Mouse (Mus musculus) lung, postnatal 0 days (tissue): ENCODE results near the gene Ager. TPM values are rescaled to one million over a fixed set of nuclear protein-coding genes. Genes with fewer than 3 reads are reported as not detected.

Source experiments
- ATAC-seq: fragments of 200-750 bp; cut with Nextera tagmentation; 2 replicates; pipeline ENCODE4 v1.8.0; 2017; ENCODE audit warnings: moderate library complexity
- DNase-seq: peaks from one replicate; pipeline ENCODE4 v3.0.0-alpha.2; 2016; ENCODE audit warnings: low spot score
- H3K27ac ChIP-seq: fragments of 300-500 bp; sonication (generic); 2 replicates; pipeline ENCODE4 v1.5.1; 2014; ENCODE audit warnings: antibody characterized with exemption, mild to moderate bottlenecking, low read length, mixed read lengths
- H3K27me3 ChIP-seq: fragments of 300-500 bp; sonication (generic); replicated peaks from 2 replicates; pipeline ENCODE4 v1.6.1; 2014; ENCODE audit warnings: low read length, mixed read lengths; ENCODE audit not compliant: insufficient read depth
- H3K36me3 ChIP-seq: fragments of 300-500 bp; sonication (generic); 2 replicates; pipeline ENCODE4 v1.6.1; 2014; ENCODE audit warnings: low read length, mixed read lengths; ENCODE audit not compliant: insufficient read depth
- H3K4me1 ChIP-seq: fragments of 300-500 bp; sonication (generic); 2 replicates; pipeline ENCODE4 v1.6.1; 2014; ENCODE audit warnings: antibody characterized with exemption, low read depth, low read length, mixed read lengths; ENCODE audit not compliant: insufficient read depth
- H3K4me2 ChIP-seq: fragments of 300-500 bp; sonication (generic); replicated peaks from 2 replicates; pipeline ENCODE4 v1.6.1; 2014; ENCODE audit warnings: low read depth, mild to moderate bottlenecking, low read length, moderate library complexity, mixed read lengths
- H3K4me3 ChIP-seq: fragments of 300-500 bp; sonication (generic); 2 replicates; pipeline ENCODE4 v1.5.1; 2014; ENCODE audit warnings: low read depth, low read length
- H3K9ac ChIP-seq: fragments of 300-500 bp; sonication (generic); replicated peaks from 2 replicates; pipeline ENCODE4 v1.6.1; 2014; ENCODE audit warnings: low read depth, mild to moderate bottlenecking
- H3K9me3 ChIP-seq: fragments of 300-500 bp; sonication (generic); 2 replicates; pipeline ENCODE4 v1.6.1; 2016; ENCODE audit warnings: low read length, mixed read lengths
- CTCF ChIP-seq: IDR thresholded peaks from 2 replicates; pipeline ENCODE4 v1.5.1; 2016; ENCODE audit warnings: antibody characterized with exemption, mild to moderate bottlenecking
- EP300 ChIP-seq: IDR thresholded peaks from 2 replicates; pipeline ENCODE4 v1.6.1; 2016; ENCODE audit warnings: antibody characterized with exemption, mild to moderate bottlenecking, control low read depth
- WGBS: fragments of 180-500 bp; shearing (Covaris S2); extraction: QIAGEN DNeasy Blood & Tissue Kit; methylation state at CpG from one replicate; pipeline ENCODE4 v1.1.7; 2014; 5-methylcytosine and 5-hydroxymethylcytosine counted together
- polyA plus RNA-seq: library from polyadenylated mRNA; unstranded; fragments of >200 nt; fragmentation: Nextera tagmentation; extraction: Ambion mirVana; gene quantifications from 2 replicates; pipeline ENCODE4 v1.2.1, GENCODE M21; 2015

Ager gene
- polyA plus RNA-seq, 1 experiment from 2014 or later = 3,782 TPM

- Histone ChIP-seq H3K9ac (no peak overlapping the region), H3K4me2 (peak overlapping the region; percentile 43), H3K4me1 (peaks cover 21% of the 10 kb centered on the region; the same call in 1 of the 2 replicates), H3K27me3 (peaks cover 42% of the 10 kb centered on the region), H3K27ac (no peak overlapping the region), H3K36me3 (no peaks in the 10 kb centered on the region), H3K4me3 (peak overlapping the region; percentile 17), H3K9me3 (no peaks in the 10 kb centered on the region)
- DNase-seq = no peak
- TF ChIP-seq CTCF (no peak), EP300 (no peak)
- 2% methylated on average over 30 of the region's 48 CpGs for WGBS
- ATAC-seq = no peak
These were observed 33.2 kb downstream of the Ager start for GRCm38 (mm10) chr17:34630761-34631301.

GRCm38 (mm10) chr17:34631647-34632046, 34.0 kb downstream of the Ager start:
- TF ChIP-seq EP300 (no peak), CTCF (no peak)
- ATAC-seq (no peak), DNase-seq (no peak)
- Histone ChIP-seq H3K27ac (no peak overlapping the region), H3K27me3 (peaks cover 42% of the 10 kb centered on the region), H3K9me3 (no peaks in the 10 kb centered on the region), H3K4me2 (peak overlapping the region; percentile 43), H3K36me3 (no peaks in the 10 kb centered on the region), H3K4me1 (peaks cover 15% of the 10 kb centered on the region; the same call in 1 of the 2 replicates), H3K4me3 (peak overlapping the region; percentile 14; the same call in 1 of the 2 replicates), H3K9ac (no peak overlapping the region)
- 17% methylated on average over 11 of the region's 12 CpGs for WGBS

GRCm38 (mm10) chr17:34632261-34632691, 34.6 kb downstream of the Ager start:
- peaks cover 42% of the 10 kb centered on the region for H3K27me3 ChIP-seq
- H3K4me2 ChIP-seq = peak overlapping the region; percentile 43
- H3K27ac ChIP-seq = no peak overlapping the region
- H3K4me1 ChIP-seq = peaks cover 14% of the 10 kb centered on the region; the same call in 1 of the 2 replicates
- peak overlapping the region; percentile 14 for H3K4me3 ChIP-seq
- no peak overlapping the region for H3K9ac ChIP-seq
- TF ChIP-seq EP300 (no peak), CTCF (no peak)
- DNase-seq (peak; percentile 76), ATAC-seq (peak; percentile 66)
- WGBS = 2% methylated on average over 25 of the region's 26 CpGs
- H3K9me3 ChIP-seq = no peaks in the 10 kb centered on the region
- H3K36me3 ChIP-seq = no peaks in the 10 kb centered on the region

- Histone ChIP-seq H3K27ac (no peak overlapping the region), H3K9me3 (no peaks in the 10 kb centered on the region), H3K4me1 (peaks cover 3% of the 10 kb centered on the region; the same call in 1 of the 2 replicates), H3K9ac (no peak overlapping the region), H3K36me3 (no peaks in the 10 kb centered on the region), H3K4me2 (no peak overlapping the region), H3K4me3 (no peak overlapping the region), H3K27me3 (peaks cover 30% of the 10 kb centered on the region)
- no peak for TF ChIP-seq CTCF
- no peak for TF ChIP-seq EP300
- no peak for DNase-seq
- no peak for ATAC-seq
- 62% methylated on average over 2 of the region's 2 CpGs for WGBS
These were observed 38.0 kb downstream of the Ager start for GRCm38 (mm10) chr17:34635671-34636070.

GRCm38 (mm10) chr17:34637459-34637858, 39.8 kb downstream of the Ager start:
- Histone ChIP-seq H3K9me3 (no peaks in the 10 kb centered on the region), H3K4me3 (no peak overlapping the region), H3K27me3 (peaks cover 19% of the 10 kb centered on the region; the same call in 1 of the 2 replicates), H3K4me1 (peaks cover 3% of the 10 kb centered on the region; the same call in 1 of the 2 replicates), H3K9ac (no peak overlapping the region), H3K27ac (no peak overlapping the region), H3K4me2 (no peak overlapping the region), H3K36me3 (no peaks in the 10 kb centered on the region)
- ATAC-seq (no peak), DNase-seq (no peak)
- 57% methylated on average over 3 of the region's 3 CpGs for WGBS
- TF ChIP-seq CTCF (0 out of 2 replicates have a peak, but pooled peaks have one; percentile 7), EP300 (no peak)

- no peak for TF ChIP-seq EP300
- Histone ChIP-seq H3K27ac (peak overlapping the region; percentile 44), H3K4me2 (no peak overlapping the region), H3K9me3 (no peaks in the 10 kb centered on the region), H3K9ac (no peak overlapping the region), H3K4me1 (peaks cover 3% of the 10 kb centered on the region; the same call in 1 of the 2 replicates), H3K4me3 (no peak overlapping the region), H3K36me3 (no peaks in the 10 kb centered on the region), H3K27me3 (no peaks in the 10 kb centered on the region)
- ATAC-seq = no peak
- peak; percentile 51 for DNase-seq
- 72% methylated on average over 7 of the region's 7 CpGs for WGBS
These were observed 42.0 kb downstream of the Ager start for GRCm38 (mm10) chr17:34639461-34640255.
